Mouse (Mus musculus): ENCODE measurements around the gene 1700001P01Rik.

GRCm38 (mm10) chr11:97816176-97816575, 40.5 kb upstream of the 1700001P01Rik start:
- TF ChIP-seq GATA1 (IDR thresholded peaks at IDR 0.05; ENCODE audit: borderline replicate concordance, low read length) (no peak), FLI1 (IDR thresholded peaks at IDR 0.05; ENCODE audit: low read length) (no peak)
